Mouse (Mus musculus) myocyte (in vitro differentiated cells): ENCODE measurements around the gene Gsg1l. TPM values are rescaled to one million over a fixed set of nuclear protein-coding genes. Genes with fewer than 3 reads are reported as not detected.
A peak's percentile ranks its signal among the peaks of the same experiment; 100 is the strongest.

Experiments
- H3K27me3 ChIP-seq: one replicate; pipeline ENCODE4 v1.6.1; 2011; ENCODE audit not compliant: control insufficient read depth, insufficient read depth, insufficient read length
- H3K36me3 ChIP-seq: one replicate; pipeline ENCODE4 v1.6.1; 2011; ENCODE audit not compliant: control insufficient read depth, insufficient read depth
- H3K4me2 ChIP-seq: one replicate; pipeline ENCODE4 v1.6.1; 2011; ENCODE audit warnings: low read depth, control low read depth
- H3K4me3 ChIP-seq: one replicate; pipeline ENCODE4 v1.5.1; 2011; ENCODE audit warnings: mild to moderate bottlenecking, control low read depth, moderate library complexity
- H3K79me2 ChIP-seq: one replicate; pipeline ENCODE4 v1.6.1; 2011; ENCODE audit not compliant: control insufficient read depth, insufficient read depth
- H3ac ChIP-seq: one replicate; pipeline ENCODE4 v1.6.1; 2011; ENCODE audit not compliant: control insufficient read depth, insufficient read length
- CEBPB ChIP-seq: IDR thresholded peaks from 2 replicates; pipeline ENCODE4 v1.6.1; 2011; ENCODE audit warnings: mild to moderate bottlenecking, moderate library complexity; ENCODE audit not compliant: poor library complexity, insufficient read depth, severe bottlenecking
- E2F4 ChIP-seq: IDR thresholded peaks from one replicate; pipeline ENCODE4 v1.6.1; 2011; ENCODE audit warnings: mild to moderate bottlenecking, control low read depth, moderate library complexity; ENCODE audit not compliant: insufficient read depth
- MAX ChIP-seq: IDR thresholded peaks from one replicate; pipeline ENCODE4 v1.6.1; 2011; ENCODE audit warnings: low read depth, mild to moderate bottlenecking, control low read depth
- MYOD1 ChIP-seq, 3 experiments: IDR thresholded peaks; one replicate each; pipeline ENCODE4 v1.6.1; 2011; ENCODE audit warnings: control low read depth in 2 of 3, low read depth in 2 of 3, mild to moderate bottlenecking in 2 of 3, moderate library complexity in 1 of 3; ENCODE audit not compliant: insufficient read length in 2 of 3, control insufficient read depth in 1 of 3
- MYOG ChIP-seq, 3 experiments: IDR thresholded peaks; one replicate each; pipeline ENCODE4 v1.6.1; 2011; ENCODE audit warnings: control low read depth in 2 of 3, low read depth in 2 of 3, mild to moderate bottlenecking in 2 of 3; ENCODE audit not compliant: insufficient read length in 2 of 3, control insufficient read depth in 1 of 3, insufficient read depth in 1 of 3
- POLR2A ChIP-seq: IDR thresholded peaks from one replicate; pipeline ENCODE4 v1.6.1; 2011; ENCODE audit warnings: low read depth, mild to moderate bottlenecking, control low read depth, moderate library complexity; ENCODE audit not compliant: insufficient read length
- POLR2AphosphoS2 ChIP-seq: IDR thresholded peaks from one replicate; pipeline ENCODE4 v1.6.1; 2011; ENCODE audit warnings: low read depth, control low read depth; ENCODE audit not compliant: insufficient read length
- REST ChIP-seq: IDR thresholded peaks from one replicate; pipeline ENCODE4 v1.6.1; 2011; ENCODE audit warnings: mild to moderate bottlenecking, control low read depth, moderate library complexity; ENCODE audit not compliant: insufficient read depth, insufficient read length
- SRF ChIP-seq: IDR thresholded peaks from one replicate; pipeline ENCODE4 v1.6.1; 2011; ENCODE audit warnings: low read depth; ENCODE audit not compliant: control insufficient read depth, insufficient read length
- TCF12 ChIP-seq: IDR thresholded peaks from one replicate; pipeline ENCODE4 v1.6.1; 2011; ENCODE audit warnings: mild to moderate bottlenecking, control low read depth; ENCODE audit not compliant: poor library complexity, insufficient read depth, severe bottlenecking
- TCF3 ChIP-seq: IDR thresholded peaks from one replicate; pipeline ENCODE4 v1.6.1; 2011; ENCODE audit warnings: low read depth, control low read depth; ENCODE audit not compliant: insufficient read length
- USF1 ChIP-seq: IDR thresholded peaks from one replicate; pipeline ENCODE4 v1.6.1; 2011; ENCODE audit warnings: low read depth, mild to moderate bottlenecking, control low read depth, moderate library complexity
- polyA plus RNA-seq: library from polyadenylated mRNA; unstranded; fragments of >200 nt; fragmentation: generic; extraction: Trizol; gene quantifications from one replicate; pipeline ENCODE4 v1.2.1, GENCODE M21; 2012; ENCODE audit warnings: missing spikeins

Gsg1l gene
- polyA plus RNA-seq, 1 experiment = not detected

DNA sequence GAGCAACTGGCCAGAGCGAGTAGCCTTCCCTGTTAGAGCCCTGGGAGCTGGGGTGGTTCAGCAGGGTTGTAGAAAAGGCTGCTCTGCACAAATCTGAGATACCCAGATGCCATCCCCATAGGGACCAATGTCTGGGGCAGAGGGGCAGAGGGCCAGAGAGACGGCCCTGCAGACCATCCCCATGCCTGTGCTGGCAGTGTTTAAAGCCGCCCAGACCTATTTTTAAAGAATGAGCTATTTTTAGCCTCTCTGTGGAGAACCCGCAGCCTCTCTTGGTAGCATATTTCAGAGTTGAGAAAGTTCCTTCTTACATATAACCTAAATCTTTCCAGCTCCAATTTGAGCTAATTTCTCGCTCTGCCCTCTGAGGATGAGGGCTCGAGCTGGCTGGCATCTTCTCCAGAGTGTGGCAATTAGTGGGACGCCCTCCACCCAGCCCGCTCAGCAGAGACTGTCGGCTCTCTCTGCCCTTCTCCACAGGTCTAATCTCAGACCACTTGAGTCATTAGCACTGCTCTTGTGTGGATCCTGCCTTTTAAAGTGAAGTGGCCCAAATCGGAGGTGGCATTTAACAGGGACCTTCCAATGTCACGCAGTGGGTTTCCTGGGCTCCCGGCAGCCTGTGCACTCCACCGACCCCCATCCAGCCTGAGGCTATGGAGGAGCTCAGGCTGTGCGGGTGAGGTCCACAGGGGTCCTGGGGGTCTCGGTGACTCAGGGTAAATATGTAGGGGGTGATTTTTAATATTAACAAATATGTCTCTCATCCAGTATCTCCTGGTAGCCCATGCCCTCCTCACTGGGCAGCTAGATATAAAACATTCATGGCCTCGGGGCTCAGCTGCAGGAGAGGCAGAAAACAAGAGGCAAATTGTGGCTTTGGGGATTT, 148.6 kb downstream of the Gsg1l start:
- Histone ChIP-seq H3K36me3 (no peaks in the 10 kb centered on the region), H3K79me2 (no peaks in the 10 kb centered on the region), H3K4me3 (no peak overlapping the region), H3K4me2 (peak overlapping the region; percentile 48), H3K27me3 (peaks cover 64% of the 10 kb centered on the region), H3ac (no peak overlapping the region)
- TF ChIP-seq POLR2AphosphoS2 (no peak), MAX (no peak), TCF3 (no peak), MYOD1 (IDR thresholded peaks at IDR 0.05; ENCODE audit: control insufficient read depth in 1 of 3, insufficient read length in 2 of 3, low read depth in 2 of 3) (no peak), TCF12 (no peak), E2F4 (no peak), REST (no peak), SRF (no peak), CEBPB (no peak), MYOG (IDR thresholded peaks at IDR 0.05; ENCODE audit: control insufficient read depth in 1 of 3, insufficient read depth in 1 of 3, insufficient read length in 2 of 3, low read depth in 2 of 3) (no peak), POLR2A (no peak), USF1 (no peak)

DNA sequence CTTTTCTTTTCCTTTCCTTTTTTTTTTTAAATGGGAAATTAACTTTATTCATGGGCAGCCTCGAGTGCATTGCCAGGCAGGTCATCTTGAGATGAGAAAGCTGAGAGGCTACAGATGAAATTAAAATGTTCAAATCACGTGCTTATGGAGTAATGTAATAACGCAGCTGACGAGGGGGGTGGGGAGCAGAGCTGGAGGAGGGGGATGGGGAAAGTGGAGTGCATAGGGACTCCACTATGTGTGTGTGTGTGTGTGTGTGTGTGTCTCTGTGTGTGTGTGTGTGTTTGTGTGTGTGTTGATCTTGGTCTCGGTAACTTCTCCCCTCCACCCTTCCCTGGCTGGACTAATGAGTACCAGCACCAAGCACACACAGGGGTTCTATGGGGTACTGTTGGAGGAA, 150.6 kb downstream of the Gsg1l start:
- Histone ChIP-seq H3K4me3 (no peak overlapping the region), H3K79me2 (no peaks in the 10 kb centered on the region), H3K36me3 (no peaks in the 10 kb centered on the region), H3ac (no peak overlapping the region), H3K4me2 (no peak overlapping the region), H3K27me3 (peaks cover 74% of the 10 kb centered on the region)
- TF ChIP-seq TCF3 (no peak), POLR2A (no peak), TCF12 (no peak), CEBPB (no peak), MYOG (IDR thresholded peaks at IDR 0.05; ENCODE audit: control insufficient read depth in 1 of 3, insufficient read depth in 1 of 3, insufficient read length in 2 of 3, low read depth in 2 of 3) (no peak)

DNA sequence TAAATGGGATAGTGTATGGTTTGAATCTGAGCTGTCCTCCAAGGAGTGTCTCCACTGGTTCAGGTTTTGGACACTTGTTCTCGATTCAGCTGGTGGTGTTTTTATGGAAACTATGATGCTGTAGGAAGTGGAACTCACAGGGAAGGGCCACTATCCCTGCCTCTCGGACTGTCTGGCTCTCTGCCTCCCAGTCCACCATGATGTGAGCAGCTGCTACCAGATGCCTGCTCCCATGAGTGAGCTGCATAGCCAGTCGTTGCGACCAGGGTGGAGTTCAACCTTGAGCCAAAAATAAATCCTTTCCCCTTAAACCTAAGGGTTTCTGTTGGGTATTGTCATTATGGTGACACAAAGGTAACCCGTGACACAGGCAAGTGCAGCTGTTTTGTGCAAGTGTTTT, 158.2 kb downstream of the Gsg1l start:
- H3K27me3 ChIP-seq = peaks cover 57% of the 10 kb centered on the region
- TF ChIP-seq POLR2AphosphoS2 (no peak), CEBPB (no peak), POLR2A (no peak), MYOG (IDR thresholded peaks at IDR 0.05; ENCODE audit: control insufficient read depth in 1 of 3, insufficient read depth in 1 of 3, insufficient read length in 2 of 3, low read depth in 2 of 3) (no peak), SRF (no peak), MYOD1 (IDR thresholded peaks at IDR 0.05; ENCODE audit: control insufficient read depth in 1 of 3, insufficient read length in 2 of 3, low read depth in 2 of 3) (no peak), TCF3 (no peak), REST (no peak)
- no peak overlapping the region for H3K4me3 ChIP-seq
- H3K4me2 ChIP-seq = no peak overlapping the region
- H3K36me3 ChIP-seq = no peaks in the 10 kb centered on the region
- H3K79me2 ChIP-seq = no peaks in the 10 kb centered on the region
- no peak overlapping the region for H3ac ChIP-seq

DNA sequence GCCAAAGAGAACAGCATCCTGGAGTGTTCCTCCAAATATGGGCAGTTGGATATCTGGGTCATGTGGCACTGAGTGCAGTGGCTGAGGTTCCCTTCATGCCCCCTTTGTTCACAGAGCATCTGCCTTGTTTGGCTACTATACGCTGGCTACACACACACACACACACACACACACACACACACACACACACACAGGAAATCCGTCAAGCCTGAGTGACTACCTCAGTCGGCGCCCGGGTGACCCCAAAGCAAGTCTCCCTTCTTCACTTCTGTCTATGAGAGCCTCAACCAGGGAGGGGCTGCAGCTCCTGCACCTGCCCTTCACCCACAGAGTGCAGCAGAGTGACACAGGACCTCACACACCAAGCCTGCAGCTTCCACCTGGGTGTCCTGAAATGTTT, 161.4 kb downstream of the Gsg1l start:
- TF ChIP-seq CEBPB (no peak), POLR2A (no peak), POLR2AphosphoS2 (no peak), TCF12 (no peak), MYOG (IDR thresholded peaks at IDR 0.05; ENCODE audit: control insufficient read depth in 1 of 3, insufficient read depth in 1 of 3, insufficient read length in 2 of 3, low read depth in 2 of 3) (no peak), E2F4 (no peak), REST (no peak), MYOD1 (IDR thresholded peaks at IDR 0.05; ENCODE audit: control insufficient read depth in 1 of 3, insufficient read length in 2 of 3, low read depth in 2 of 3) (no peak)

More for the DNA sequence above, 161.4 kb downstream of the Gsg1l start:
- Histone ChIP-seq H3K4me3 (no peak overlapping the region), H3ac (no peak overlapping the region), H3K4me2 (no peak overlapping the region), H3K27me3 (peaks cover 50% of the 10 kb centered on the region), H3K36me3 (no peaks in the 10 kb centered on the region), H3K79me2 (no peaks in the 10 kb centered on the region)
